Mouse (Mus musculus) 3134 (cell line): ENCODE data around the gene Vrk2.

Experiments used
- DNase-seq: peaks from one replicate; pipeline ENCODE4 v3.0.0-alpha.2; 2011; ENCODE audit warnings: low spot score; ENCODE audit not compliant: insufficient read length; ENCODE audit errors: extremely low read depth

The Vrk2 gene

GRCm38 (mm10) chr11:26585409-26586366 is 8.1 kb downstream of the Vrk2 start:
- DNase-seq, result no peak

- DNase-seq, result no peak
Observed at GRCm38 (mm10) chr11:26551551-26551950, 42.2 kb downstream of the Vrk2 start.

- no peak for DNase-seq
Observed at GRCm38 (mm10) chr11:26537816-26538215, 56.0 kb downstream of the Vrk2 start.

- DNase-seq, result no peak
Observed at GRCm38 (mm10) chr11:26533828-26534119, 60.0 kb downstream of the Vrk2 start.

- no peak for DNase-seq
Observed at GRCm38 (mm10) chr11:26532994-26533827, 60.6 kb downstream of the Vrk2 start.

- no peak for DNase-seq
Observed at GRCm38 (mm10) chr11:26526861-26527260, 66.9 kb downstream of the Vrk2 start.

GRCm38 (mm10) chr11:26518991-26519390 is 74.8 kb downstream of the Vrk2 start:
- DNase-seq, result peak; percentile 25

GRCm38 (mm10) chr11:26516086-26516485 is 77.7 kb downstream of the Vrk2 start:
- DNase-seq, result no peak

GRCm38 (mm10) chr11:26513683-26514082 is 80.1 kb downstream of the Vrk2 start:
- no peak for DNase-seq

GRCm38 (mm10) chr11:26495951-26496350 is 97.8 kb downstream of the Vrk2 start:
- no peak for DNase-seq

- DNase-seq, result no peak
Observed at GRCm38 (mm10) chr11:26489761-26490466, 103.9 kb downstream of the Vrk2 start.

GRCm38 (mm10) chr11:26481691-26482242 is 112.0 kb downstream of the Vrk2 start:
- DNase-seq, result no peak

- DNase-seq, result no peak
Observed at GRCm38 (mm10) chr11:26477037-26477739, 116.6 kb downstream of the Vrk2 start.

GRCm38 (mm10) chr11:26454081-26454480 is 139.7 kb downstream of the Vrk2 start:
- DNase-seq, result no peak

GRCm38 (mm10) chr11:26452693-26453092 is 141.1 kb downstream of the Vrk2 start:
- DNase-seq, result no peak

GRCm38 (mm10) chr11:26451228-26451627 is 142.6 kb downstream of the Vrk2 start:
- DNase-seq, result no peak

- no peak for DNase-seq
Observed at GRCm38 (mm10) chr11:26450636-26451035, 143.2 kb downstream of the Vrk2 start.

GRCm38 (mm10) chr11:26449789-26450188 is 144.0 kb downstream of the Vrk2 start:
- no peak for DNase-seq

- no peak for DNase-seq
Observed at GRCm38 (mm10) chr11:26444374-26444773, 149.4 kb downstream of the Vrk2 start.

- DNase-seq, result no peak
Observed at GRCm38 (mm10) chr11:26441121-26441520, 152.7 kb downstream of the Vrk2 start.
